Mouse (Mus musculus) MEL (cell line): ENCODE data around the gene Tyms.

ENCODE experiments used
- BHLHE40 ChIP-seq: IDR thresholded peaks from 2 replicates; pipeline ENCODE4 v1.6.1; 2012; ENCODE audit warnings: low read depth, mild to moderate bottlenecking, inconsistent platforms, low read length, improper control_type of control experiment, borderline replicate concordance
- CTCF ChIP-seq, 3 experiments: IDR thresholded peaks in 2 of 3; conservative IDR thresholded peaks in 1 of 3; 2 replicates each; pipeline ENCODE4 v1.5.1; 2011 to 2012; ENCODE audit warnings: low read length in 3 of 3, low read depth in 2 of 3, mild to moderate bottlenecking in 2 of 3, improper control_type of control experiment in 1 of 3, inconsistent platforms in 1 of 3, mixed read lengths in 1 of 3, moderate library complexity in 1 of 3; ENCODE audit not compliant: control insufficient read depth in 1 of 3, insufficient read depth in 1 of 3, poor library complexity in 1 of 3, severe bottlenecking in 1 of 3
- ELF1 ChIP-seq: IDR thresholded peaks from 2 replicates; pipeline ENCODE4 v1.6.1; 2014; ENCODE audit warnings: low read depth, mild to moderate bottlenecking, inconsistent platforms, low read length, improper control_type of control experiment, moderate library complexity
- HCFC1 ChIP-seq: IDR thresholded peaks from 2 replicates; pipeline ENCODE4 v1.6.1; 2012; ENCODE audit warnings: low read depth, mild to moderate bottlenecking, inconsistent platforms, low read length, improper control_type of control experiment, moderate library complexity
- MAX ChIP-seq: IDR thresholded peaks from 2 replicates; pipeline ENCODE4 v1.6.1; 2011; ENCODE audit warnings: low read length, improper control_type of control experiment
- POLR2A ChIP-seq, 2 experiments: IDR thresholded peaks; 2 replicates each; pipeline ENCODE4 v1.6.1; 2011 to 2012; ENCODE audit warnings: low read length in 2 of 2, mild to moderate bottlenecking in 2 of 2, control low read depth in 1 of 2, improper control_type of control experiment in 1 of 2, low read depth in 1 of 2, moderate library complexity in 1 of 2; ENCODE audit not compliant: control insufficient read depth in 1 of 2, insufficient read depth in 1 of 2, poor library complexity in 1 of 2
- SIN3A ChIP-seq: IDR thresholded peaks from 2 replicates; pipeline ENCODE4 v1.6.1; 2012; ENCODE audit warnings: low read length, improper control_type of control experiment, inconsistent platforms
- USF1 ChIP-seq: IDR thresholded peaks from 2 replicates; pipeline ENCODE4 v1.6.1; 2014; ENCODE audit warnings: low read depth, mild to moderate bottlenecking, inconsistent platforms, low read length, improper control_type of control experiment, moderate library complexity
- ZC3H11A ChIP-seq: IDR thresholded peaks from 2 replicates; pipeline ENCODE4 v1.6.1; 2012; ENCODE audit warnings: low read depth, mild to moderate bottlenecking, inconsistent platforms, low read length, improper control_type of control experiment
- ZMIZ1 ChIP-seq: IDR thresholded peaks from 2 replicates; pipeline ENCODE4 v1.6.1; 2012; ENCODE audit warnings: low read depth, mild to moderate bottlenecking, inconsistent platforms, low read length, improper control_type of control experiment, moderate library complexity
- ZNF384 ChIP-seq: IDR thresholded peaks from 2 replicates; pipeline ENCODE4 v1.6.1; 2012; ENCODE audit warnings: low read depth, mild to moderate bottlenecking, inconsistent platforms, low read length, improper control_type of control experiment

GRCm38 (mm10) chr5:30104339-30104738, 30.9 kb upstream of the Tyms start:
- TF ChIP-seq POLR2A (IDR thresholded peaks at IDR 0.05; ENCODE audit: control insufficient read depth in 1 of 2, insufficient read depth in 1 of 2, low read depth in 1 of 2, low read length in 2 of 2, poor library complexity in 1 of 2) (no peak), ELF1 (no peak), ZMIZ1 (no peak), ZC3H11A (no peak), MAX (no peak), ZNF384 (no peak), CTCF (IDR thresholded peaks at IDR 0.05 in 2 of 3, conservative IDR thresholded peaks at IDR 0.05 in 1 of 3; ENCODE audit: control insufficient read depth in 1 of 3, insufficient read depth in 1 of 3, low read depth in 2 of 3, low read length in 3 of 3, poor library complexity in 1 of 3, severe bottlenecking in 1 of 3) (peak; percentile 27 to 50 (median 38); a peak in 5 of 6 replicates), USF1 (no peak), SIN3A (no peak), HCFC1 (no peak), BHLHE40 (no peak)
